Mouse (Mus musculus): ENCODE results near the gene Pfdn4.

Pfdn4 gene

DNA sequence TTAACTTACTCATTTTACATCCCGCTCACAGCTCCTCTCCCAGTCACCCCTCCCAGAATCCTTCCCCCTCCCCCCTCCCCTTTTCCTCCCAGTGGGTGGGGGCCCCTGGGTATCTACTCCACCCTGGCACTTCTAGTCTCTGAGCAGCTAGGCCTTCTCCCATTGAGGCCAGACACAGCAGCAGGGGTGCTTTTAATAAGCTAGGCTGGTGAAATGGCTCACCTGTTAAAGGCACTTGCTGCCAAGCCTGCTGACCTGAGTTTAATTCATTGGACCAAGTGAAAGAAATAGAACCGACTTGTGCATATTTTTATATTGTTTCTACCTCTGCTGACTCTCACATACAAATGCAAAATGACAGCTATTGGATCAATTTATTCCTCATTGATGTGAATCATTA, 52.9 kb downstream of the Pfdn4 start:
- no peak for DNase-seq (ENCODE audit: low spot score)

GRCm38 (mm10) chr2:170550240-170550639, 54.0 kb downstream of the Pfdn4 start:
- DNase-seq (ENCODE audit: low spot score): no peak

- no peak for DNase-seq (ENCODE audit: low spot score)
Measured at GRCm38 (mm10) chr2:170552088-170552487, 55.9 kb downstream of the Pfdn4 start.

DNA sequence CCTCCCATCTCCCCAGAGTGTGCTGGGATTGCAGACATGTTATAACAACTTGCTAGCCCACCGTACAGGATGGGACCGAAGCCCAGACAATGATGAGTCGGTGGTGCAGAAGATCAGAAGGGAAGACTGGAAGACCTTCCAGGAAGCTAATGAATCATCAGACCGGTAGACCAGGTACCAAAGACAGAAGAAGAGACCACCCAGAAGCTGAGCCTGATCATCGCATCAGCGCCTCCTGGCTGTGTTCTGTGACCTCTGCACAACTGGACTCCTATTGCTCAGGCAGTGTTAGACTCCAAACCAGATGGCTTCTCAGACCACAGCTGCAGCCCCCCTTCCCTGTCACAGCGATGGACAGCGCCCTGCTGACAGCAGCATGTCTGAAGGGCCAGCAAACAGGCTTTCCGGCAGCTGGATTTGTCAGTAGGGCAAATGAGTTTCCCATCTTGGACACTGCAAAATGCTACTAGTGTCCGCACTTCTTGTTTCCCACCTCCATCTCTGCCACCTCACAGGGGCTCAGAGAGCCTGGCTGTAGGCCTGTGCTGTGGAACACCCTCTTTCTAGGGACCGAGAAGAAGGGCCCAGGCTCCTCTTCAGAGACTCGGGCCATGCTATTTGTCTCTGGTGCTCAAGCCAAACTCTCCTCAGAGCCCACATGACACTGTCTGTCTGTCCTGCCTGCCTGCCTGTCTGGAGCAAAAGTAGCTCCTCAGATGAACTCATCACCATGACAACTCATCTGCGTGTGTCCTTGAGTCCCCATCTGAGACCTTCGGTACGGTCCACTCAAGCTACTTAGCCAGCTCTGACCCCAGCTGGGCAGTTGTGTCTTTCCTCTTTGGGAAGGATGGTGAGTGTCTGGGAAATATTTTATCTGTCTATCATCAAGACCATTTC, 68.0 kb downstream of the Pfdn4 start:
- DNase-seq (ENCODE audit: low spot score): no peak

- DNase-seq (ENCODE audit: low spot score): no peak
Measured at GRCm38 (mm10) chr2:170564995-170565394, 68.8 kb downstream of the Pfdn4 start.

Data from urinary bladder, postnatal 10 days (tissue).